Mouse (Mus musculus): Measurements from ENCODE around the gene Gm28047.

GRCm38 (mm10) chr15:102557580-102557979, 67.3 kb downstream of the Gm28047 start:
- TF ChIP-seq POLR2A (IDR thresholded peaks at IDR 0.05; ENCODE audit: low read depth, low read length) = no peak
- TF ChIP-seq CTCF (IDR thresholded peaks at IDR 0.05; ENCODE audit: extremely low read depth, insufficient read depth, insufficient read length, insufficient replicate concordance) = no peak
